Comparison of ENCODE assay signal across 8 mouse cellular contexts in the genomic region with DNA sequence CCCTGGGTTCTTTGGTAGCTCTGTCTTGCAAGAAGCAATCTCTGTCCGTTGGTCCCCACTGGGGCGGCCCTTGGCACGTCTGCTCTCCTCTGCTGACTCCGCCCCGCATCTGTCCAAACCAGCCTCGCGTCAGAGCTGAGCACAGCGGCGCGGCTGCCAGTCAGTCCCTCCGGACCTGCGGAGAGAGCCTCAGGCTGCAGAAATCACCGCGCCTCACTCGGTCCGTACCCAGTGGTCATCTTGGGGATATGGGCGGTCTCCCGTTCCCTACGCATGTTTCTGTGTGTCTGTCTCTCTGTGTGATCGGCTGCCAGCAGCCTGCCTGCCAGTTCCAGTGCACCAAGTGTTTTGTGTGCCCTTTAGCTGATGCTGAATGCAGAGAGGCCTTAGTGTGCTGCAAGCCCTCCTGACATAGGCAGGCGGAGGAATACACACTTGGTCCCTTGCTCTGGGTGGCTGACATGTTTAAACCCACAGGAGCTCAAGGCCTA. TPM values are rescaled to one million over a fixed set of nuclear protein-coding genes. Genes with fewer than 3 reads are reported as not detected.
DNase-seq lines count a peak whose midpoint lies in the region; ATAC-seq and TF ChIP-seq lines count a peak whose summit lies in the region.

Pabpc5 (plus strand) TSS at position 116 of the 491 bp plus-strand sequence.

- no peaks in the 10 kb centered on the region for H3K9me3 ChIP-seq in intestine, postnatal 0 days (ENCODE audit: control insufficient read depth)

- WGBS in intestine, postnatal 0 days, result 7% methylated on average over 21 of the region's 21 CpGs

- TF ChIP-seq CTCF in intestine, postnatal 0 days (IDR thresholded peaks at IDR 0.05; ENCODE audit: low read depth), result no peak

- H3K36me3 ChIP-seq in intestine, postnatal 0 days (ENCODE audit: control insufficient read depth, insufficient read depth), result no peaks in the 10 kb centered on the region

- peak within 1 kb of the TSS; percentile 59 for H3K4me2 ChIP-seq in intestine, postnatal 0 days (replicated peaks; ENCODE audit: low read depth)

- H3K9ac ChIP-seq in intestine, postnatal 0 days (ENCODE audit: low read depth, low read length), result no peak within 1 kb of the TSS

- H3K4me1 ChIP-seq in intestine, postnatal 0 days (replicated peaks; ENCODE audit: control insufficient read depth, insufficient read depth, low read length), result no peaks in the 10 kb centered on the region

- no peaks in the 10 kb centered on the region for H3K27me3 ChIP-seq in intestine, postnatal 0 days (replicated peaks; ENCODE audit: control insufficient read depth, insufficient read depth, low read length)

- ATAC-seq in intestine, postnatal 0 days, result peak; percentile 47

- peak; percentile 2 for DNase-seq in adrenal gland, adult 8-10 months
- DNase-seq in embryo, embryonic 11.5 days (ENCODE audit: low read depth, low spot score), result peak; percentile 41
- DNase-seq in gastrocnemius, postnatal 36 days, result peak; percentile 40
- DNase-seq in left cerebral cortex, postnatal 10 days (ENCODE audit: extremely low spot score in 1 of 2, low spot score in 2 of 2), result peak; percentile 54 to 77
- DNase-seq in mesoderm, embryonic 11.5 days (ENCODE audit: low read depth, low spot score), result peak; percentile 68
- DNase-seq in skeletal muscle tissue, adult 2 months (ENCODE audit: low read depth, low spot score), result peak; percentile 40
- DNase-seq in thymus, postnatal 14 days, result no peak

- H3K27ac ChIP-seq in intestine, postnatal 0 days (ENCODE audit: low read depth, low read length), result no peak within 1 kb of the TSS

- intact Hi-C loops in gastrocnemius, postnatal 36 days (cut with DNase I), result no loop called here
- intact Hi-C loops in left cerebral cortex, postnatal 10 days (cut with DNase I), result no loop called here

- peak within 1 kb of the TSS; percentile 31 for H3K4me3 ChIP-seq in intestine, postnatal 0 days (ENCODE audit: low read depth, low read length)

RNA-seq across cellular contexts. Expression of gene Pabpc5, which starts in this region (rescaled TPM):
- under 1 TPM; 0.28 to 0.89 (median 0.34) TPM for total RNA-seq in adrenal gland, adult 8-10 months (2022)
- not detected for total RNA-seq in gastrocnemius, postnatal 36 days (2021)
- polyA plus RNA-seq in intestine, postnatal 0 days (2015; fragmentation: Nextera tagmentation; extraction: Ambion mirVana), result 0.05 and 0.12 TPM in 2 replicates
- total RNA-seq in left cerebral cortex, postnatal 10 days (2021), result 1 to 10 TPM; 7.5 to 8.1 TPM

Comparison
In these comparisons a context has a peak if more than half of its experiments do, and no peak if none do; other contexts are left out.
1. RNA of gene Pabpc5 (total RNA-seq): 7.5 to 8.1 TPM in left cerebral cortex, postnatal 10 days; 0.28 to 0.89 TPM in adrenal gland, adult 8-10 months and not detected in gastrocnemius, postnatal 36 days; every median in the first group is over 4 times any median in the second.
2. Peak in DNase-seq in adrenal gland, adult 8-10 months; RNA of the gene not detected or under 1 TPM.
3. Peak in DNase-seq in gastrocnemius, postnatal 36 days; RNA of the gene not detected or under 1 TPM.
4. Peak in ATAC-seq, H3K4me3 ChIP-seq and H3K4me2 ChIP-seq in intestine, postnatal 0 days; RNA of the gene not detected or under 1 TPM.